Mouse (Mus musculus): ENCODE measurements around the gene Mboat7. TPM values are rescaled to one million over a fixed set of nuclear protein-coding genes. Genes with fewer than 3 reads are reported as not detected.

Mboat7 gene
- 9.0 and 10.6 TPM in 2 replicates for polyA plus RNA-seq (2012; rRNA removed)

DNA sequence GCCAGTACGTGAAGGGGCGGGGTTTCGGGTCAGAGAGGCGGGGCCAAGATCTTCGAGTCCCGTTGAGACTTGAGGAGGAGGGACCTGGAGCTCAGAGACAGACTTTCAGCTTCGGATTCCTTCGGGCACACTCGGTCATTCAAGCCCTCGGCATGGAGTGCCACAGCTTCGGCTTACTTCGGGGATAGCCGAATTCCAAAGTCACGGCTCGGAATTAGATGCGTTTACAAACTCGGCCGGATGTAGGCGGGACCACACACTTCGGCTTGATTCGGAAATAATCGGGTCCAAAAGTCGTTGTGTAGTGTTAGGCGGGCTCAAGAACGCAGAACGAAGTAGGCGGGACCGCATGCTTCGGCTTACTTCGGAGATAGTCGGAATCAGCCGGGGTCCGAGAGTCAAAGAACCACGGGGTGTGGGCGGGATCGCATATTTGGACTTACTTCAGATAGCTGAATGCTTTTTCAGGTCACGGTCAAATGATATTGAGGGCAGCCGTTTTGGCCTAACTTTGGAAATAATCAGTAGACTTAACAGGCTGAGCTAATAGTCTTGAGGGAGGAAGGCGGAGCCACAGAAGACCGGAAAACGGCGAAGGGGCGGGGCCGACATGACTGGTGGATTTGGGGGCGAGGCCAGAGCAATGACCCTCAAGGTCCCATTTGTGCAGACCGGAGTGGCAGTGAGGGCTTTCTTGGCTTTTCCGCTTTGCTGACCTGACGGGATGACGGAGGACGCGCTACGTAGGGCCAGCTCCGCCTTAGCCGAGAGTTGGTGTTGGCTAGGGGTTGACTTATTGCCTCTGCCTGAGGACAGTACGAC, at the start of gene Mboat7:
Gene Mboat7, minus strand, starts transcription at position 537 of the 822 bp plus-strand sequence.

DNA sequence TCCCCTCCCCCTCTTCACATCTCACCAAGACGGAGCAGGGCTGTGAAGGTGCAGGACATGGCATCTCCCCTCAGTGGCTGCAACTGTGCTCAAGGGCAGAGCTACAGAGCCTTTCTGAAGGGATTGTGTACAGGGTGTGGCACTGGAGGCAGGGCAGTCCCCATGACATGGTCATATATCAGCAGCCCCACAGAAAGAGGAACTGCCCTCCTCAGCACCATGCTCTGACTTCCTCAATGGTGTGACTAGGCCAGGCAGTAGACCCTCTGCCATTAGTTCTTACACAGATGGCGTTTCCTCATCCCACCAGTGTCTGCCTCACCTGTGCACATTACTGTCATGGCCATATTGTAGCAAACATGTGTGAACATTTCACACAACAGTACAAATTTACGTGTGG, 26.9 kb upstream of the Mboat7 start, which contains the start of gene Pirb:
Gene Pirb, minus strand, starts transcription at position 124 of the 400 bp plus-strand sequence.

DNA sequence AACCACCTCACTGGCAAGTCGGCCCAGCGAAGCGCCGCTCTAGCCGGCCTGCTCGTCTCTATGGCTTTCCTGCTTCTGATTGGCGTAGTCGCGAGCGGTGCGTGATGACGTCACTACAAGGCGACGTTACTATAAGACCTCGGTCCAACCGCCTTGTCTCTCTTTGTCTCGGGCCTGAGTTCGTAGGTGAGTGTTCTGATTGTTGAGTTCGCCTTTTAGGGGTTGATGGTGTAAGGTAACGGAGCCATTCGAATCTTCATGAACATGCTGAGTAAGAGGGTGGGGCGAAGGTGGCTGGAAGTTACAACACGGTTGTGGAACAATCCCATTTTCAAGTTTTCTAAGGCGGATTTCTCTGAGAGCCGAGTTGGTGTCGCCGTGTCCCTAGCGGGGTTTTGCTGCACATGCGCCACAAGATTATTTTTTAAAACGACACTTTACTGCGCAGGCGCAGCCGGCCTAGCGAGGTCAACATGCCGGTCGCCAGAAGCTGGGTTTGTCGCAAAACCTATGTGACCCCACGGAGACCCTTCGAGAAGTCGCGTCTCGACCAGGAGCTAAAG, 10.6 kb upstream of the Mboat7 start, which contains the start of gene Rps9:
Gene Rps9, plus strand, starts transcription at position 115 of the 563 bp plus-strand sequence.

DNA sequence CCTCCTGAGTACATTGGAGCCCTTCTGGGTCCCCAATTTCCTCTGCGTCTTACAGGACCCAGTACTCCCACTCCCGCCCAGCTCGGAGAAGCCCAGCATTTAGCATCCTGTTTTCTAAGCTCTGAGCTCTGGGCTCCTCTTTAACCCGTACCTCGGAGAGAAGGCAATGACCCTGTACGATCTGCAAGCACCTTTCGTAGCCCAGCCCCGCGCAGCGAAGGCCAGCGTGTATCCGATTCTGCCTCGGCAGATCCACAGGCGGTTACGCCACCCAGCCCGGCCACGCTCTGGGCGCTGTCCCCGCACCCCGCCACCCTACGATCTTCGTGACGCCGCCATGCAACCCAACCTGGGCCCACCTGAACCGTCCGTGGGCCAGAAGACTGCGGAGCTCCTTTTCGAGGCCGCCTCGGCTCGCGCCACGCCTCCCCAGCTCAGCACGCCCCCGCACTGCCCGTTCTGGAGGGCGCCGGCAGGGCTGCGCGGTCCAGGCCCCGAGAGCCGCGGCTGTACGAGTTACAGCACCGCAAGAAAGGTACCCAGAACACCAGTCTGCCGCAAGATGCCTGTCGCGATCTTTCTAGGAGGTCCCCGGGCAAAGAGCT, 839 bp downstream of the Mboat7 start, which contains the start of gene Tsen34:
Gene Tsen34, plus strand, starts transcription at position 482 of the 605 bp plus-strand sequence.

DNA sequence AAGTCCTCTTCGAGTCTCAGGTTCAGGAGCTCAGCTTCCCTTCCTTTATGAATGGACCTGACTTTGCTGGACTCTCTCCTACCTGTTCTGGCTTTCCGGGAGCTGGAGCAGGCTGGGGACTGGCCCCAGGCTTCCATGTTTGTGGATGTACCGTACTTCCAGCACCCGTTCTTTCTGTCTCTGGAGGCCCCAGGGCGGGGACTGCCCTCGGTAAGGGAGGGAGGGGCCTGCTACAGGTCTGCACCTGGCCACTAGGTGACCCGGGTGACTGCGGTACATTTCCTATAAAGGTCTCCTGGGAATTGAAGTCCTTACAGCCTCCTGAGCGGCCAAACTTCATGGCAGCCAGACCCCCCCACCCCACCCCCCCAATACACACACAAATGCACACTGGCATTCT, 16.0 kb downstream of the Mboat7 start, which contains the start of gene Tmc4:
Gene Tmc4, minus strand, starts transcription at position 212 of the 400 bp plus-strand sequence.

DNA sequence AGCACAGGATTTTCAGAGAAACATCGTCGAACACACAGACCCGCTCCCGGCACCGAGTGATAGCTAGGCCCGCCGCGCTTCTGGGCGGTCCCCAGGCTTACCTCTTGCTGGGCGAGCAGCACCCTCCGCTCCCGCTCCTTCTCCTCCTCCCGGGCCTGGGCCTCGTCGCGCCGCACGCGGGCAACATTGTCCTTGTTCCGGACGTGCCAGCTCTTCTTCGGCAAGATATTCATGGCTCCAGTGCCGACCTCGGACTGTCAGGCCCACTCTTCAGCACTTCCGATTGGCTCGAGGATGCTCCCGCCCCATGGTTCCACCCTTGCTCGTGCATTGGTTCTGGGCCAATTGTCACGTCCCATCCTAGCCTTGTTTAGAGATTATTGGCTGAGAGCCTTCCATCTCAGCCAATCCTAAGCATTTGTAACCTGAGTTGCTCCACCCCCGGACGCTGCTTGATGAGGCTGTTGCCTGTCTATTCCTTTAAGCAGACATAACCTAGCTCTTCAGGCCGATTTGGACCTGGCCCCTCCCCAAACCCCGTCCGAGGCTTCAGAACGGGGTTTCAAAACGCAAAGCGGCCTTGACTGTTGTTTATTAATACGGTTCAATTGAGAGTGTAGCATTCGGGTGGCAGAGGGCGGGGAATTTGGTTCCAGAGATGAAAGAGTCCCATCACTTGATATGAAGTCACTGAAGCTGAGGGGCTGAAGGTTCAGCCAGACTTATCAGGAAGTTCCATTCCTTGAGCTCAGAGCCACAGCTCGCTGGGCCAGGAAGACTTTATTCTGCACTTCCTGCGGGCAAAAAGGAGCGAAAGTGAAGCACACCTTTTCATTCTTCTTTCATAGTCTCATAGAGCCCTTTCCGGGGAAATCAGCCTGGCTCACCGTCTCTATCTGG, 27.9 kb downstream of the Mboat7 start, which contains the start of gene Leng1:
Gene Leng1, minus strand, starts transcription at position 626 of the 900 bp plus-strand sequence.

DNA sequence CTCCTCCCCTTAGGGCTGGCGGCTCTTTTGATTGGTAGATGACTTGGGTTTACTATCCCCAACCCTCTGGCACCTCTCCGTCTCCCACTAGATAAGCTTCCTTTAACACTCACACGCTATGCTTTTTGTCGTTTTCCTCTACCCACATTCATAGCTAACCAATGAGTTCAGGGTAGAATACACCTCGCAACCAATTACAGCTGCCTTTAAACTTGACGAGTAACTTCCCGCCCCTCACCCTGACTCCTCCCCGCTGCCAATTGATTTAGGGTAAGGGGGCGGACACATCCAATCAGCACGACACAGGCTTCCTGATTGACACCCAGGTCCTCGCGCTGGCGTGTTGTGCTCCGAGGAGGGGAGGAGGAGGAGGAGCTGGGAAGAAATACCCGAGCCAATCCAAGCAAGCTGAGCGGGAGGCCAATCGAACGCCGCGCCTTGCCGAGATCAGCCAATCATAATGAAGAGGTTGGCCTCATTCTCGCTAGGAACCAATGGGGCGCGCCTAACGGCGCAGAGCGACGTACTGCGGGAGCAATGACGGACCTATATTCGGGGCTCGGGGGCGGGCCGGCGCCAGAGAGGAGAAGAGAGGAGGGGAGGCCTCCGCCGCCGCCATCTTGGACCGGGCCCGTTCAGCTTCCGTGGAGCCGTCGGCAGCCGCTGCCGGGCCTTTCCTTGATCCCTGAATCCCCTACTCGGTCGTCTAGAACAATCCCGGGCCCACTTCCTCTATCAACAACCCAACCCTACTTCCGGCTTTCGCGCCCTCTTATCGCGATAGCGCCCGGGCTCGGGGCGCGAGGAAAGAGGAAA, 48.4 kb downstream of the Mboat7 start, which contains the start of gene Cnot3:
Gene Cnot3, plus strand, starts transcription at position 597 of the 816 bp plus-strand sequence.

DNA sequence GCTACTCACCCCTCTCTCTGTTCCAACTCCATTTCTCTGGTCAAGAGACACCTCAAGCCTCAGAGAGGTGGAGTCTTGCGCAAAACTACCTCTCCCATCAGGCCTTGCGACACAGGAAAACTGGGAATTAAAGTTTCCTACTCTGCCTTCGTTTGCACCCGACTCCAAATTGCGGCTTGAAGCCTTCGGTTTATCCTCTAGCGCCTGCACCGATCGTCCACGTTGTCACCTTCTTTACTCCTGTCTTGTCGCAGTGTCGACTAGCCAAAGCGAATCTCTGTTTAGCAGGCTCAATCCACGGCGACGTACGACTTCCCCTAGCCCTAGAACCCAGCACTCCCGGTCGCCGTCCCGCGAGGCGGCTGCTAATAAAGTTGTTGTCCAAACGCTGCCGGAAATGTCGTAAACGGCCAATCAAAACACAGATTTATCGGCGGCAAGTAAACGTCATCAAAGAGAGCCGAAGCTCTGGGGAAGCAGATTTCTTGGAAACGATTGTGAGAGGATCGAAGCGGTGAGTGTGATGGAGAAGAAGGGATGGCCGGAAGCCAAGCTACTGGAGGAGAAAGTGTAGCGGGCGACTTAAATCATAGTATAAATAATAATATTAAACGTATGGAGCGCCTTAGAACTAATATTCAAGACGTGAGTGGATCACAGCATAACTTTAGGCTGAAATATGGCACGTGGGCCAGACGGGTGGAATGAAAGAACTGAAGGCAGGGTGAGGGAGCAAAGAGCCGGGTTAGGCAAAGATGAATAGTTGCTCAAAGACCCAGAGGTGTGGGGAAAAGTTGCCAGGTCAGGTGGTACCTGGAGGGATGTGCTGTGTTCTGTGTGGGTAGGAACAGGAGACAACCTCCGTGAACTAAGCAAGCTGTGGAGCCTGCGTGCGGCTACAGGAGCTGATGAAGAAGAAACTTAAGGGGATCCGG, 63.5 kb downstream of the Mboat7 start, which contains the start of the genes Tfpt and Prpf31:
Gene Tfpt, minus strand, starts transcription at position 387 of the 935 bp plus-strand sequence.
Gene Prpf31, plus strand, starts transcription at position 443 of the 935 bp plus-strand sequence.

Other genes with a start within 250 kb of the Mboat7 start
- gene Tarm1, start 190.9 kb downstream of the Mboat7 start, polyA plus RNA-seq (2012; rRNA removed): 0.09 and 0.10 TPM in 2 replicates
- 0.07 and 0.09 TPM in 2 replicates for gene Oscar, start 77.4 kb downstream of the Mboat7 start, polyA plus RNA-seq (2012; rRNA removed)
- 96.0 and 97.2 TPM in 2 replicates for gene Ndufa3, start 76.2 kb downstream of the Mboat7 start, polyA plus RNA-seq (2012; rRNA removed)
- gene Tfpt, start 63.6 kb downstream of the Mboat7 start, polyA plus RNA-seq (2012; rRNA removed): 11.8 TPM in 2 replicates
- gene Prpf31, start 63.5 kb downstream of the Mboat7 start, polyA plus RNA-seq (2012; rRNA removed): 27.8 and 30.8 TPM in 2 replicates
- 23.9 and 29.4 TPM in 2 replicates for gene Cnot3, start 48.3 kb downstream of the Mboat7 start, polyA plus RNA-seq (2012; rRNA removed)
- gene Leng1, start 27.7 kb downstream of the Mboat7 start, polyA plus RNA-seq (2012; rRNA removed): 3.5 and 3.9 TPM in 2 replicates
- 4.6 and 5.2 TPM in 2 replicates for gene Tmc4, start 16.0 kb downstream of the Mboat7 start, polyA plus RNA-seq (2012; rRNA removed)
- 20.7 and 24.8 TPM in 2 replicates for gene Tsen34, start 660 bp downstream of the Mboat7 start, polyA plus RNA-seq (2012; rRNA removed)
- gene Rps9, start 10.5 kb upstream of the Mboat7 start, polyA plus RNA-seq (2012; rRNA removed): 2,051 and 2,190 TPM in 2 replicates
- gene Pirb, start 26.9 kb upstream of the Mboat7 start, polyA plus RNA-seq (2012; rRNA removed): 1.1 and 1.4 TPM in 2 replicates
- 0.02 and 0.07 TPM in 2 replicates for gene Gm15448, start 132.2 kb upstream of the Mboat7 start, polyA plus RNA-seq (2012; rRNA removed)
- gene Pira2, start 151.5 kb upstream of the Mboat7 start, polyA plus RNA-seq (2012; rRNA removed): 0.35 and 0.55 TPM in 2 replicates
- 0.12 and 0.23 TPM in 2 replicates for gene Gm14548, start 204.6 kb upstream of the Mboat7 start, polyA plus RNA-seq (2012; rRNA removed)
- gene Lilra6, start 222.0 kb upstream of the Mboat7 start, polyA plus RNA-seq (2012; rRNA removed): 0.15 and 0.27 TPM in 2 replicates

All from liver, embryonic 14 days (tissue).